Mouse (Mus musculus) ES-Bruce4 (cell line): ENCODE results near the gene Kyat3.

Experiments used
- EP300 ChIP-seq: IDR thresholded peaks from 2 replicates; pipeline ENCODE4 v1.6.1; 2011; ENCODE audit warnings: low read depth, low read length; ENCODE audit not compliant: insufficient read depth
- POLR2A ChIP-seq: IDR thresholded peaks from one replicate; pipeline ENCODE4 v1.8.1; 2011; ENCODE audit warnings: low read length; ENCODE audit not compliant: insufficient read depth

DNA sequence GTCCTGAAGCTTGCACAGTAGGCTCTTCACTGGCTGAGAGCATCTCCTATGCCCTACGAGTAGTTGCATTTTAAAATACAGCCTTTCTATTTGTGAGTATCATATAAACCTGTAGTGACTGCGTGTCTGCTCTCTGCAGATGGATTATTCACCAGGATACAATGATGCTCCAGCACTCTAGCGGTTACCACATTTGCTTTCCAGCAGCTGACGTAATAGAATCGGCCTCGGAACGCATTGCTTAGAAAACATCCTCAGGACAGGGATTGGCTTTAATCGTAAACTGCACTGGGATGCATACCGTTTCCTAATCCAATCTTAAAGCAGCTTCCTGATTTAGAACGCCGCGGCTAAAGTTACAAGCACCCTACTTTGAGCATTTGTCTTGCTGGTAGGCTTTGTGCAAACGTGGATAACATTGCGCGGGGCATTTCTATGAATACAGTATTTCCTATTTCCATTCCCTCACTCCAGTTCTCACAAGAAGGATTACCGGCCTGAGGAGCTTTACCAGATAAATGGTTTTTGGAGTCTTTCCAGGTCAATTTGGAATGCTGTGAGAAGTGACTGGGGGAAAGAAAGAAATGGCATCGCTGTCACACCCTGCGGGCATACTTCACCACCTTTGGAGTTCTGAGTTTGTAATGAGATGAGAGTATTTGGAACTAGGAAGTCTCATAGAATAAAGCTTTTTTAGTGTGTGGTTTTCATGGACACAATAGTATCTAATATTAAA is 54.4 kb downstream of the Kyat3 start:
- TF ChIP-seq POLR2A, result no peak
- TF ChIP-seq EP300, result no peak
